Mouse (Mus musculus): ENCODE data around the gene Plb1. TPM values are rescaled to one million over a fixed set of nuclear protein-coding genes. Genes with fewer than 3 reads are reported as not detected.

The Plb1 gene
- total RNA-seq, 2 experiments from 2014 or later, result 2.3 to 3.2 TPM

DNA sequence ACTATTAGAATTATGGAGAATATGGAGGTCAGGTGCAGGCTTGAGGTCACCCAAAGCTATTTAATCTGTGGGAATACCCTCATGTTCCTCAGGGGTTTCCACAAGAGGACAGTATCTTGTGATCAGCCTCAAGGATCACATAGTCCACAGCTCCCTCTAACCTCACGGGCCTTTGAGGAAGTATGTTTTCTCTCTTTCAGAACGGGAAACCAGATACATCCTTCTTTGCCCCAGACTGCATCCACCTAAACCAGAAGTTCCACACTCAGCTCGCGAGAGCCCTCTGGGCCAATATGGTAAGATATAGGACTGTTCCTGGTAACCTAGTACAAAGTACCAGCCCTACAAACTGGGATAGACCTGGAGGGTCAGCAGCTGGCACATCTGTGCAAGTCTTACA, 100.1 kb downstream of the Plb1 start:
- no peak for DNase-seq

- peak; percentile 54 for DNase-seq
These were observed 102.7 kb downstream of the Plb1 start for GRCm38 (mm10) chr5:32335172-32335571.

DNA sequence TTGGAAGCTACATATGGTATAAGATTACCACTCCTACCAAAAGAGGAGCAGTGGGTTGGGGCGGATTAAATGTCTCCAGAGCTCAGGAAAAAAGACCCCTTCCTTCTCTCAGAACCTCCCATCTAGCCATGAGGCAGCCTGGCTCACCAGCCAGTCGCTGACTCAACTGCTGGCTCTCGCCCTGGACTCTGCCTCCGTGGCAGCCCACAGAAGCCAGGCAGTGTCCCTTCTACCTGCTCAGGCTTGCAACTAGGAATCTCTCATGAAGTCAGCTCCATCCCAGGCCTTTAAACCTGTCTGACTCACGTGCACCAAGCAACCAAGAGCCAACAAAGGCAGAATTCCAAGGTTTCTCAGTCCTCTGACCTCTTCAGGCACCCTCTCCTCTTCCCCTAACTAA, 103.6 kb downstream of the Plb1 start:
- DNase-seq, result no peak

- DNase-seq, result no peak
These were observed 104.8 kb downstream of the Plb1 start for GRCm38 (mm10) chr5:32337336-32337735.

DNA sequence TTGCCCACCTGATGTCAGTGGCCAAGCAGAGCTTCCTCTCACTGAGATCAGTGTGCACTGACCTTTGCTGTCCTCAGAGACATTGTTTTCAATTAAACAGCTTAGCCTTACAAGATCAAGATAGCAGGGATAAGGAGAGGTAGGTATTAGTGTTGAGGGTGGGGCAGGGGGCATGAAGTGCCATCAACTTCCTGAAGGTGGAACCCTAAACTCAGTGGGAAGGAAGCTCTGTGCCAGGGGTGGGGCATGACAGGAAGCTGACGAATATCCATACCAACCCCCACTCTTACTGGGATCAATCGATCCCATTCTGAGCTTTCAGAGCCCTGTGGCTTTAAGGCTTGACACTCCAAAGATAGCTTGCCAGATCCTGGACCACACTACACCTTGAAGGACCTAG, 105.8 kb downstream of the Plb1 start:
- no peak for DNase-seq

DNA sequence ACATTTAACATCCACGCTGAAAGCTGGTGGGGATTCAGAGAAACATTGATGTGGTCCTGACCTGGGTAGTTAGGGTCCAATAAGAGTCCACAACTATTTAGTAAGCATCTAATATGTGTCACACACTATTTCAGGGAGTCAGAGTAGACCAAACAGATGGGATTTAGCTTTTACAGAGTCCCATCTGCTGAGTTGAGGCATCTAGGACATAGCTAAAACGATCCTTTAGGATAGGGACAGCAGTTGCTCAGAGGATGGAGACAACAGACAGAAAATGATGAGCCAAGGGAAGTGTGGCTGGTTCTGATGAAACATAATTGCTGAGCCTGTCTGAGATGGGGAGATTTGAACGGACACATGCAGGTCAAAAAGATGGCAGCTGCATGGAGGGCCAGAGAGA, 106.3 kb downstream of the Plb1 start:
- no peak for DNase-seq

DNA sequence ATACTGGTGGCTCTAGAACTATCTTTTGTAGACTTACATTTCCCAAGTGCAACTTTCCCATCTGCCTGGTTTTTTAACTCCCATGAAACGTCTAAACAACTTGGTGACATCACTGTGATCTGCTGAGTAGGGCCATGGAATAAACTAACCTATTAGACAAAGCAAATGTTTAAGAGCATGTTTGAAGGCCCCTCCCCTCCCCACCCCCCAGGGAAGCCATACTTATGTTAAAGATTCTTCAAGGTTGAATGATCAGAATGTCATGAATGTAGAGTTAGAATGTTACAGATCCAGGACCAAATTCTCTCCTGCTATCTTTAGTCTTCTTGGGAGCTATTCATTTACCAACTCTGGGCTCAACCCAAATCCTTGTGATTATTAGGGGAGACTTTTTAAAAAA, 107.7 kb downstream of the Plb1 start:
- no peak for DNase-seq

DNA sequence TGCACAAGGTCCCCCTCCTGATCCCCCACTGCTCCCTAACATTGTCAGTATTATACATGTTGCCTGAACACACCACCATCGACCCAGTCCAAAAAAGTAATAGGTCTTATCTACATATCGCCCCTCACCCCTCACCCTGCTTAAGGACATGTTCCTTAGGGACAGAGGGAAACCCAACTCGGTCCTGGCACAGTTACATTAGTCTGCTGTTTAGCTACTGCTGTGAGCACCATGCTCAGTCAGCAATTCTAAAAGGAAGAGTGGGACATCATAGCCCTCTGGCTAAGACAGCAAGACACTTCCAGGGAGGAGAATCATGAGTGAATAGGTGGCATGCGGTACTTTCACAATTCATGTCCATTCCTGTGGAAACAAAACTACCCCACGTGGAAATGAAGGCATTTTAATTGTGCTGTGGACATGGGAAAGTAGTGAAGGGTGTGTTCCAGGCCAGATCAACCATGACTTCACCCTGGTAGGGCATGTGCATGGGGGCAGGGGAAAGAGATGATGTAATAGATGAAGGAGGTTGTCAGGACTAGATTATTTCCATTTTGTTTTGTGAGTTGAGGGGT, 110.3 kb downstream of the Plb1 start:
- DNase-seq, result no peak

DNA sequence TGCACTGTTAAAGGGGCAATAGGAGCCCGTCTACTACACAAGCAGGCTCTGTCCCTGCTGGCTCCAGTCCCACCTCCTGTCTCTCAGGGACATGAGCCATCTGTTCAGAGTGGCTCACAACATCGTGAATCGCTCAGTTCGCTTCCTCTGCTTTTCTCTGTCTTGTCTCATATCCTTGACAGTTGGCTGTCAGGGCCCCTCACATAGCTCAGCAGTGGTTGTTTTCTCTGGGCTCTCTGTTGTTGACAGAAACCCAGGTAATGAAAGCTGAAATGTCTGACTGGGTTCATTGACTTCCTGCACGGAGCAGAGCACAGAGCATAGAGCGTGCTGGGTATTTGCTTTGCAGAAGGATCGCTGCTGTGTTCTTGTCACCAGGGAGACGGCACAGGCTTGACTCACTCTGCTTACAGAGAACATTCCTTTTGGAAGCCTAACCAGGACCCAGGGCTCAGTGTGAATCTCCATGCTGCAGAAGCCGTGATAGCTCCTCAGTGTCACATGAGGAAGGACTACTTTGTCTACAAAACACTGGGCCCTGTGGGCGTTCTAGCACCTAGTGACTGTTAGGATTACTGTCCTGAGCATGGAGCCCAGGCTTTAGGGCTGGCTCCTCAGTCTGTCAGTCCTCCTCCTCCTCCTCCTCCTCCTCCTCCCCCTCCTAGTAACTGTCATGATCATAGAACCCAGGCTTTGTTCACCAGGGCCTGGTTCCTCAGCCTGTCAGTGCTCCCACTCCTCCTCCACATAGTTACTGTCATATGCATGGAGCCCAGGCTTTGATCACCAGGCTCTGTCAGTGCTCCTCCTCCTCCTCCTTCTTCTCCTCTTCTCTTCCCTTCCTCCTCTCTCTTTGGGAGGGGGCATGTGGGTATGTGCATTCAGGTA, 113.8 kb downstream of the Plb1 start:
- peak; percentile 52 for DNase-seq

DNA sequence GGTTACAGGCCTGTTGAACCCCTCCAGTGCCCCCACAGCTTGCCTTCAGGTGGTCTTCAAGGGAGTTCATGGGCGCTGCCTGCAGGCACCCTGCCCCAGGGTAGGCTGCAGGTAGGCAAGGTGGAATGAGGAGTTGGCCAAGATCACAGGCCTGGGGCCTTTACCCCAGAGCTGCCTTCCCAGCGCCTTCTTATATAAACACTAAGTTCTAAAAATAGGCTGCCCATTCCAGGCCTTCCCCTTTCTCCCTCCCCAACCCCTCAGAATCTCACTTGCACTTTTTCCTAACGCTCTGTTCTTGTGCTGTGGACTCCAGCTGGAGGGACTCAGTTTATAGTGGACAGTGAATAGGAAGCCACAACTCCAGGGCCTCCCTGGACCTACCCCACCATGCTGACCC, 117.2 kb downstream of the Plb1 start:
- DNase-seq, result peak; percentile 29

DNA sequence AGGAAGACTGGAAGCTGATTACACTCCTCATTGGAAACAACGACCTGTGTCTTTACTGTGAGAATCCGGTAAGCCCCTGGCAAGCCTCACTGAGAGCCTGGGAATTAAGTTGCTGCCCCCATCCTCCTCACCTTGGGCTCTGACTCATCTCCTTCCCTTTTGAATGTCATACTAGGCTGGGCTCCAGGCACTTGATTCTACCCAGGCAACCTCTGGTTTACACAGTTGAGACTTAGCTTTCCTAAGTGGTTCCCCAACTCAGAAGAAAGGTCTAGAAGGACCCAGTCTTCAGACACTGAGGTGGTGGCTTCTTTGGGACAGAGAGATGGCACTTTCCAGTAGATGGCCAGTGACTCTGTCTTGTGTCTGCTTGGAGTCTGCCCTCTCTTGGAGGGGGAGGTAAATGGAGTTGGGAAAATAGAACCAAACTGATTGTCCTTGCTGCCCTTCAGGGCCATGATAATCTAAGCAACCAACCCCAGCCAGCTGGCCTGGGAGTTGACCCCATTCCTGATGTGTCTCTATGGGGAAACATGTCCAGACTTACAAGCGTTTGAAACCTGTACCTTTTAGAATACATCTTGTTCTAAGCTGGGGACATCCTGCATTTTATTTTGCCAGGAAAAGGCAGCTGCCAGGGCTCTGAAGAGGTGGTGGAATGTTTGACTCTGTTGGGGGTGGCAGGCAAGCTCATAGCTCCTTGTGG, 118.2 kb downstream of the Plb1 start:
- peak; percentile 70 for DNase-seq

- DNase-seq, result peak; percentile 60
These were observed 119.4 kb downstream of the Plb1 start for GRCm38 (mm10) chr5:32351721-32352465.

DNA sequence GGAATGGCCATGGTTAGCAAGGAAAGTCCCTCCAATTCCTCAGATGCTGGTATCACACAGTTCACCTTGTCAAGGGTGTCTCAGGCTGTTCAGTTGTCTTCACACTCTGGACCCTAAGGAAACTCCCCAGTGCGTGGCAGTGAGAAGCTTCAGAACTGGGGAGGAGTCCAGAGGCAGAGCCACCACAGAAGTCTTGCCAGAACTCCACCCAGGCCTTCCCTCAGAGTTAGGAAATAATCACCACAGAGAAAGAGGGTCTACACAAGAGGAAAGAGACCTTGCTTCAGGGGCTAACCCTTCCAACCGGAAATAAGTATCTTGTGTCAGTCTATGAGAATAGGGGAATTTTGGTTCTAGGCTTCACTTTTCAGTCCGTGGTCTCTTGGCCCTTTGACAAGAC, 120.3 kb downstream of the Plb1 start:
- no peak for DNase-seq

GRCm38 (mm10) chr5:32353280-32353679, 120.8 kb downstream of the Plb1 start:
- no peak for DNase-seq

- peak; percentile 66 for DNase-seq
These were observed 128.0 kb downstream of the Plb1 start for GRCm38 (mm10) chr5:32360511-32360910.

DNA sequence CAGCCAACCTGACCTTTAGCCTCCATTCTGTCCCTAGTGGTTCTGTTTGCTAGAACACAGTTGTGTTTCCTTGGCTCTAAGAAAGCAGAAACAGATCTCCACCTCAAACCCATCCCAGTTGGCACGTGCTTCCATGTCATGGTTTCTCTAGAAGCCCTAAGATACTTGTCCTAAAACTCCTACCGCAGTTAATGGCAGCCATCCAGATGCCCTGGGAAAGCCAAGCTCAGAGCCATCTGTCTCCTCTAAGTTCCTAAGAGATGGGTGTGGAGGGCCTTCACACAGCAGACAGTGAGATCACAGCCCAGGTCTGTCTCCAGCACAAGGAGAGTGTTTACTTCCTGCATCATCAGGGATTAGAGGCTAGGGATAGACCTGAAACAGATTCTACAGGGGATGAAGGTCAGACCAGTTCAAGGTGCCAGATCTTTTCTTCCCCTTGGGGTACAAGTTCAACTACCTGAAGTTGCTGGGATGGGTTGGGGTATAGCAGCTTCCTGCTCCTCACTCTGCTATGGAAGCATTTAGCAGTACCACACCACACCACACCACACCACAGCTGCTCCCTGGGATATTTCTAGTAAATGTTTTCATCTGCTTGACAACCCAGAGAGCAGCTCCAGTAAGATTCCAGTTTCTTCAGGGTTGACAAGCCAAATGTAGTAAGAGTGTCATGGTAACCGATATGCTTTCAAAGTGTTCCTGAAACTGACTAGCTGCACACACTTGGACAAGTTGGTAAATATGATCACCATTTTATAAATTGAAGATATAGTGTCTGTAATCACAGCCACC, 129.1 kb downstream of the Plb1 start:
- DNase-seq, result no peak

- no peak for DNase-seq
These were observed 136.9 kb downstream of the Plb1 start for GRCm38 (mm10) chr5:32369391-32369790.

GRCm38 (mm10) chr5:32371239-32371638, 138.7 kb downstream of the Plb1 start:
- no peak for DNase-seq

- DNase-seq, result no peak
These were observed 146.0 kb downstream of the Plb1 start for GRCm38 (mm10) chr5:32378546-32378945.

DNA sequence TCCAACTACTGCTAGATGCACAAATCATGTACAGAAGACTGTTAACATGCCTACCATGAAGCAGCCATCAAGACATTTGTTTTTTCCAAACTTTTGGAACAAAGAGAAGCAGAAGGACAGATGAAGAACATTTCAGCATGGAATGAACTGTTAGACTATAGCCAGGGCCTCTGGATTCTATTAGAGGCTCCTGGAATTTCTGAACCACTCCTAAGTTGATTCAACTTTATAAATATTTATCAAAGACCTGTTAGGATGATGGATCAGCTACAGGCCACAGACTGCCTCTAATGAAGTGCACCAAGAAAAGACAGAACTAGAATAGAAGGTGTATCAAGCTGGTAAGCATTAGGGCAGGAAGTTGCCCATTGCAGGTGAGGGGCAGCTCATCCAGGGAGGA, 156.1 kb downstream of the Plb1 start:
- DNase-seq, result no peak

- no peak for DNase-seq
These were observed 157.8 kb downstream of the Plb1 start for GRCm38 (mm10) chr5:32390295-32390694.

GRCm38 (mm10) chr5:32392281-32392680, 159.8 kb downstream of the Plb1 start:
- DNase-seq, result no peak
